Mouse (Mus musculus): ENCODE measurements at regions not wholly inside any gene's neighbourhood (a gene's known extent, or its start where the extent isn't known, plus 50 kb on each side); places are given as distances from the start of the nearest gene placed in this dataset.

- no peak for DNase-seq
- intact Hi-C loops (cut with DNase I), result loop anchor here (10.0 kb wide), 1 partner anchor 193 kb away; the partner anchor contains the start of gene Dusp6
These were observed 195.0 kb downstream of the Dusp6 start for GRCm38 (mm10) chr10:99458047-99458446.

- intact Hi-C loops (cut with DNase I), result loop anchor here (10.0 kb wide), 1 partner anchor 194 kb away; the partner anchor contains the start of gene Dusp6
- no peak for DNase-seq
These were observed 196.2 kb downstream of the Dusp6 start for GRCm38 (mm10) chr10:99459171-99459660.

- intact Hi-C loops (cut with DNase I), result loop anchor here (5.0 to 10.0 kb wide), 2 partner anchors 195 to 293 kb away; partner anchors contain the start of gene Dusp6
- no peak for DNase-seq
These were observed 196.9 kb downstream of the Dusp6 start for GRCm38 (mm10) chr10:99459823-99460361.

- DNase-seq, result no peak
- intact Hi-C loops (cut with DNase I), result loop anchor here (5.0 kb wide), 1 partner anchor 294 kb away; no protein-coding TSS in a partner anchor
These were observed 197.9 kb downstream of the Dusp6 start for GRCm38 (mm10) chr10:99460847-99461445.

- intact Hi-C loops (cut with DNase I), result loop anchor here (5.0 kb wide), 1 partner anchor 294 kb away; no protein-coding TSS in a partner anchor
- peak; percentile 22 for DNase-seq
These were observed 198.5 kb downstream of the Dusp6 start for GRCm38 (mm10) chr10:99461446-99461966.

GRCm38 (mm10) chr10:99466695-99467094, 203.7 kb downstream of the Dusp6 start:
- no peak for DNase-seq
- intact Hi-C loops (cut with DNase I), result no loop called here

GRCm38 (mm10) chr10:99467319-99467842, 204.3 kb downstream of the Dusp6 start:
- no peak for DNase-seq
- intact Hi-C loops (cut with DNase I), result no loop called here

- intact Hi-C loops (cut with DNase I), result no loop called here
These were observed 205.9 kb downstream of the Dusp6 start for GRCm38 (mm10) chr10:99468971-99469370.

GRCm38 (mm10) chr10:99471832-99472497, 208.9 kb downstream of the Dusp6 start:
- intact Hi-C loops (cut with DNase I), result no loop called here
- DNase-seq, result no peak

More at GRCm38 (mm10) chr10:99468971-99469370, 205.9 kb downstream of the Dusp6 start:
- no peak for DNase-seq

- intact Hi-C loops (cut with DNase I), result no loop called here
- DNase-seq, result no peak
These were observed 209.8 kb downstream of the Dusp6 start for GRCm38 (mm10) chr10:99472806-99473205.

GRCm38 (mm10) chr10:99473758-99474157, 210.7 kb downstream of the Dusp6 start:
- intact Hi-C loops (cut with DNase I), result no loop called here

GRCm38 (mm10) chr10:99474546-99474945, 211.5 kb downstream of the Dusp6 start:
- no peak for DNase-seq
- intact Hi-C loops (cut with DNase I), result no loop called here

More at GRCm38 (mm10) chr10:99473758-99474157, 210.7 kb downstream of the Dusp6 start:
- DNase-seq, result no peak

GRCm38 (mm10) chr10:99476214-99476613, 213.2 kb downstream of the Dusp6 start:
- no peak for DNase-seq

GRCm38 (mm10) chr10:99476776-99477175, 213.7 kb downstream of the Dusp6 start:
- no peak for DNase-seq
- intact Hi-C loops (cut with DNase I), result loop anchor here (5.0 kb wide), 1 partner anchor 96 kb away; no protein-coding TSS in a partner anchor

More at GRCm38 (mm10) chr10:99476214-99476613, 213.2 kb downstream of the Dusp6 start:
- intact Hi-C loops (cut with DNase I), result loop anchor here (5.0 kb wide), 1 partner anchor 96 kb away; no protein-coding TSS in a partner anchor

- intact Hi-C loops (cut with DNase I), result no loop called here
- no peak for DNase-seq
These were observed 217.5 kb downstream of the Dusp6 start for GRCm38 (mm10) chr10:99480573-99480972.

- DNase-seq, result no peak
- intact Hi-C loops (cut with DNase I), result no loop called here
These were observed 219.0 kb downstream of the Dusp6 start for GRCm38 (mm10) chr10:99482009-99482408.

- peak; percentile 8 for DNase-seq
- intact Hi-C loops (cut with DNase I), result no loop called here
These were observed 225.4 kb downstream of the Dusp6 start for GRCm38 (mm10) chr10:99488195-99489080.

- DNase-seq, result no peak
- intact Hi-C loops (cut with DNase I), result no loop called here
These were observed 247.8 kb downstream of the Csl start for GRCm38 (mm10) chr10:99511514-99512237.

GRCm38 (mm10) chr10:99517944-99518343, 241.5 kb downstream of the Csl start:
- no peak for DNase-seq
- intact Hi-C loops (cut with DNase I), result no loop called here
